Mouse (Mus musculus): ENCODE measurements around the gene Cfap73.

Cfap73 gene

DNA sequence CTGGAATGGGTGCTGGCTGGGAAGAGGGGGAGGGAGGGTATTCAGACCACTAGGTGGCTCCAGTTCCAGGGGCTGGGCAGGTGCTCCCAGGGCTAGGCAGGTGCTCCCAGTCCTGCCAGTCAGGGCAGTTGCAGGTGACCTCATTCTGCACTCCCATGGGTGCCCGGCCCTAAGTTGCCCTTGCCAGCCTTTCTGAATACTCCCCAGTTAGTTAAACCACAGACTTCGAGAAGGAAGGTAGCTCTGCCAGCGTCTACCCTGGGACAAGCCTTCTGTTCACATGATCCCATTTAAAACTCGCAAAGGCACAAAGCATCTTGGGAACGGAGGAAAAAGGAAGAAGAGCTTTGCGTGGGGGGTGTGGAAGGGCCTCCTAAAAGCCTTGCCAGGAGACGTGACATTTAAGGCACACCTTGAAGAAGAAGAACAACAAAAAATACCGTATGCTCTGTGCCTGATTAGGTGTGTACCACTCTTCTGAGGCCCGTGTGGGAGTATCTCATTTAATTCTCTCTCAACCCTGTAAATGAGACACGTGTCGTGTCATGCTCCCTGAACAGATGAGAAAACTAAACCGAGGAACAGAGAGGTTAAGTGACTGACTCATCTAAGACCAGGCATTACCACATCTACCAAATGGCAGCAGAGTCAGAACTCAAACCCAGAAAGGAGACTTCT lies 13.9 kb upstream of the Cfap73 start:
- DNase-seq (ENCODE audit: low spot score in 2 of 2), result no peak

GRCm38 (mm10) chr5:120647361-120647760 lies 13.3 kb upstream of the Cfap73 start:
- DNase-seq (ENCODE audit: low spot score in 2 of 2), result no peak

GRCm38 (mm10) chr5:120645851-120646250 lies 11.8 kb upstream of the Cfap73 start:
- DNase-seq (ENCODE audit: low spot score in 2 of 2), result no peak

- no peak for DNase-seq (ENCODE audit: low spot score in 2 of 2)
These were observed 10.2 kb upstream of the Cfap73 start for GRCm38 (mm10) chr5:120644227-120644626.

DNA sequence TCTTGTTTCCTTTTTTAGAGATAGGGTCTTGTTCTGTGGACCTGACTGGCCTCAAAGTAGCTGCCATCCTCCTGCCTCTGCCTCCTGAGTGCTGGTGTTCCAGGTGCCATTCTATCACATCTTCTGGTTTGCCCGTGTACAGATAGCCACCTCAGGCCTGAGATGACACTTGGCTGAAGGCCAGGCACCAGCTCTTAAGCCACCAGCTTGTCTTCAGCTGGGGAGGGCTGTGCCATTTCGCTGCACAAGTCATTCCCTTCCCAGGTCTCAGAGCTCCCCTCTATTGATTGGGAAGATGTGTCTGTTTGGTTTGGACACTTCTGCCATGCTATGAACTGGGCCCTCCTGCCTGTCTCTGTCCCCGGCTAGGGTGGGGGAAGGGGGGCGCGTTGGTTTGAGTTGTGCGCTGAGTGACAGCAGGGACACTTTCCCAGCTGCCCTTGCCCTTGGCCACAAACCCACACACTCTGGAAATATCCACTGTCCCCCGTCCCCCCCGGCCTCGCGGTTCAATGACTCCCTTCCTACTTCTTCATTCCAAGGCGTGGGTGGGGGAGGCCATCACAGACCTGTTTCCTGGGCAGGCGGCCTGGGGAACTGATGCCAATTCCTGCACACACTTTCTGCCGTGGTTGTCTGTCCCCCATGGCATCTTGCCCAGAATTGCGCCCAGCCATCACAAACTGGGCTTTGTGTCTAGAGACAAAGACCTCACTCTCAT lies 9.5 kb upstream of the Cfap73 start:
- no peak for DNase-seq (ENCODE audit: low spot score in 2 of 2)

GRCm38 (mm10) chr5:120640094-120640493 lies 6.1 kb upstream of the Cfap73 start:
- no peak for DNase-seq (ENCODE audit: low spot score in 2 of 2)

- DNase-seq (ENCODE audit: low spot score in 2 of 2), result no peak
These were observed 1.6 kb upstream of the Cfap73 start for GRCm38 (mm10) chr5:120635633-120636032.

DNA sequence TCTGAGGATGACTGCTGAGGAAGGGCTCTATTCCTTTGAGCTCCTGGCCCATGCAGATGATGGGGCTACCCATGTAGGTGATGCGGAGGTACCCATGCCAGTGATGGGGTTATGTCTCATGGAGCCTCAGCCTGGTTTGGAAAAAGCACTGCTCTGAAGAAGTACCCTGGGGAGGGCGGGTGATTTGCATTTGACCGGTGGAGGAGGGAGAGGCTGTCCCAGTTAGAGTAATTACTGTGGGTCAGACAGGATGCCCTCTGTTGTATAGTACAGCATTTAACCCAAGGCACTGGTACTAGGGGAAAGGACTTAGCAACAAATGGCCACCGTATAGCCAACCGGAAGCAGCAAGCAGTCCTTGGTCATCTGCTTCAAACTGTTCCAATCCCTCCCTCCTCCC lies 825 bp upstream of the Cfap73 start:
- no peak for DNase-seq (ENCODE audit: low spot score in 2 of 2)

DNA sequence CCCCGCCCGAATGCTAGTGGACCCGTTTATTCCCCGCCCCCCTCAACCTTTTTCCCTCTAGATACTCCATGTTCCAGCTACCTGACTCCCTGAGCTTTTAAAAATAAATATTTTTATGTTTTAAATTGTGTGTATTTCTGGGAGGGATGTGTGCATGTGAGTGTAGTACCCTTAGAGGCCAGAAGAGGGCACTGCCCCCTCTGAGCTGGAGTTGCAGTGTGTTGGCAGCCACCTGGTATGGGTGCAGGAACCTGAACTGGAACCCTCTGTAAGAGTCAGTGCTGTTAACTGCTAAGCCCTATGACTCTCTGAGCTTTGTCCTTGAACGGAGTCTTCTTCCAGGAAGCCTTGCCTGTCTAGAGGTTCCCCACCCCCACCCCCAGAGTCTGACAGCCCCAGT lies 2.1 kb downstream of the Cfap73 start:
- no peak for DNase-seq (ENCODE audit: low spot score in 2 of 2)

DNA sequence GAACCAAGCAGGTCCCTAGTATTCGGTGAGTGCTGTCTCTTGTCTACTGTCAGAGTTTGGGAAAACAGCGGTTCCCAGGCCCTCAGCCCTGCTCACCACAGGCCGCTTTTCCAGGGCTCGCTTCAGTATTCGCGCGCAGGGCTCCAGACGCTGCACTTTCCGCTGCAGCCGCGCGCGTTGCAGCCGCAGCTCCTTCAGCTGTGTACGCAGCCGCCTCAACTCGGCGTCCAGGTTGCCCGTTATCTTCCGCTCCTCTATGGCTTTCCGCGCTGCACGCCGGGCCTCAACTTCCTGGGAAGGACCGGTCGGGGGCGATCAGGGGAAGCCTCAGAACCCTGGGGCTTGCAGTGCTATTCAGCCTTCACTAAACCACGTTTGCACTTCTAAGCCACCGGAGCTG lies 2.9 kb downstream of the Cfap73 start:
- no peak for DNase-seq (ENCODE audit: low spot score in 2 of 2)

- DNase-seq (ENCODE audit: low spot score in 2 of 2), result no peak
These were observed 5.4 kb downstream of the Cfap73 start for GRCm38 (mm10) chr5:120628624-120629023.

DNA sequence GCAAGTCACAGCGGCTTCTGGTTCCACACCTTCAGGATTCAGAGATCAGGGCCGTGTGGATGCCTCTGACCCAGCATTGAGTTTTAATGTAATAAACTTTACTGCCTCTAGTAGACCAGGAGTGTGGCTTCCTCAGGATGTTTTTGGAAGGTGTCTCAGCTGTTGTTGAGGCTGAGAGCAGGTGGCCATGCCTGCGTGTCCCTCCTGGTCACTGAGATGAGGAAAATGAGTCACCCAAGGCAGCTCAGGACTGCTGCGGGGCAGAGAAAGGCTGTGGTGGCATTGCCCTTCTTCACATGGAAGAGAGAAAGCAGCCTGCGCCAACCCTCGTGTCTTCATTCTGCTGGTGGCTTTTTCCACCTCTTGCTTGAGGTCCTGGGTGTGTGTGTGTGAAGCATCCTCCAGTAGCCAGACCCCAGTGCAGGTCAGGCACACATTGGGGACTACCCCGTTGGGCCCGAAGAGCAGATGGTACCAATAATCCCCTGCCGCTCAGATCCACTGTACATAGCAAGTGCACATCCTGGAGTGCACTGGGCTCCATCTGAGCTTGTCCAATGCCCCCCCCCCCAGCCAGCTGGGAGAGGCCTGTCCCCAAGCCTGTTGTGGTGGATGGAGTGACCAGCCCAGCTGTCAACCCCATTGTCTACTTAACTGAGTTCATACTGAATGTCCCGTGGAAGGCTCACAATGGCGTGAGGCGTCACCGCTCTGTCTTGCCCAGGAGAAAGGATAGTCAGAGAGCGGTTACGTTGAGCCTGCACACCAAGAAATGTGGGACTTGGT lies 6.3 kb downstream of the Cfap73 start:
- DNase-seq (ENCODE audit: low spot score in 2 of 2), result no peak

DNA sequence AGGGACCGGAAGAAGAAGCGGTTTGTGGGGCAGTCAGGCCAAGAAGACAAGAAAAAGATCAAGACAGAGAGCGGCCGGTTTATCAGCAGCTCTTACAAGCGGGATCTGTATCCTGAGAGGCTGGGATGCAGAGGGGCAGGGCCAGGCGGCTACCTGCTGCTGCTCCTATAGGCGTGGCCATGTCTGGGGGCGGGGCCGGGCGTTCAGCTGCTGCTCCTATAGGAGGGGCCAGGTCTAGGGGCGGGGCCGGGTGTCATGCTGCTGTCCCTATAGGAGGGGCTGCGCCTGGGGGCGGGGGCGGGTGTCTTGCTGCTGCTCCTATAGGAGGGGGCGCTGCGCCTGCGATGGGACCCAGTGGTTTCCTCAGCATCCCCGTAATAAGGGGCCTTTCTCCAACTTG lies 7.6 kb downstream of the Cfap73 start:
- no peak for DNase-seq (ENCODE audit: low spot score in 2 of 2)

GRCm38 (mm10) chr5:120624427-120624826 lies 9.6 kb downstream of the Cfap73 start:
- no peak for DNase-seq (ENCODE audit: low spot score in 2 of 2)

- no peak for DNase-seq (ENCODE audit: low spot score in 2 of 2)
These were observed 11.7 kb downstream of the Cfap73 start for GRCm38 (mm10) chr5:120622198-120622851.

DNA sequence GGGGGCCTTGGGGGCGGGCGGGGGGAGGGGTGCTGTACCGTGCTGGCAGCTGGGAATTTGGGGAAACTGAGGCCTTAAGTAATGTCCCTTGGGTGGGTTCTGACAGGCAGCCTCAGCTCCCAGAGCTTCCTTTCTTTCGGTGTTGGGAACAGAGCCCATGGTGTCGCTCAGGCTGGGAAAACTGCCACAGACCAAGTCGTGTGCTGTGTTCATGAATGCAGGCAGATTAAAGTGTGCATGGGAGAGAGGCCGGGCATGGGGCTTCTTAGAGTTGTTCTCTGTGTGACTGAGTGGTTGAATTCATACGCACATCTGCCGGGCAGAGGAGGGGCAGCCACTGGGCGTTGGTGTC lies 12.2 kb downstream of the Cfap73 start:
- no peak for DNase-seq (ENCODE audit: low spot score in 2 of 2)

DNA sequence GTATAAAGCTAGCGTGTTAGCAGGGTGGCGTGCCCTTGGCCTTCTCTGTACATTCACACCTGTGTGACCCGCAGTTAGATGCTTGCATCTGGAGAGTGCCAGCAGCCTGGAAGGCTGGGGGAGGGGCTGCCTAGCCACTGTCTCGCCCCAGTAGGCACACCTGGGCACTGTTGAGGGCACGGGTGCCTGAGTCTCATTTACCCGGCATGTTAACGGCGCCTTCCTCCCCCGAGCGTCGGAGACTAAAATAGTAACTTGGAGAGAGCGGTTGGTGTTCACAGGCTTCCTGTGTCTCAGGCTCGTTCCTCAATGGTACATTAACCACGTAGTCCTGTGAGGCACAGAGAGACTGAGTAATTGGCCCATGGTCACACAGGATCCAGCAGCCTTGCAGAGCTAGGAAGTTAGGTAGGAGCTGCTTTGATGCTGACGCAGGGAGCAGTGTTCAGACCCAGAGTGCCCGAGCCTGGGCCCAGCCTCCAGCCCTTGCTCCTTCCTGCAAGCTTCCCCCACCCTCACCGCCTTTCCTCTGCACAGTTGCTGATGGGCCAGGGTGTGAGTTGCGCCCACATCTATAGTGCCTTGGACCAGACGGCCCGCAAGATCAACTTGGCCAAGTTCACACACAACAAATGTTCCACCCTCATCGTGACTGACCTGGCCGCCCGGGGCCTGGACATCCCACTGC lies 12.8 kb downstream of the Cfap73 start:
- no peak for DNase-seq (ENCODE audit: low spot score in 2 of 2)

DNA sequence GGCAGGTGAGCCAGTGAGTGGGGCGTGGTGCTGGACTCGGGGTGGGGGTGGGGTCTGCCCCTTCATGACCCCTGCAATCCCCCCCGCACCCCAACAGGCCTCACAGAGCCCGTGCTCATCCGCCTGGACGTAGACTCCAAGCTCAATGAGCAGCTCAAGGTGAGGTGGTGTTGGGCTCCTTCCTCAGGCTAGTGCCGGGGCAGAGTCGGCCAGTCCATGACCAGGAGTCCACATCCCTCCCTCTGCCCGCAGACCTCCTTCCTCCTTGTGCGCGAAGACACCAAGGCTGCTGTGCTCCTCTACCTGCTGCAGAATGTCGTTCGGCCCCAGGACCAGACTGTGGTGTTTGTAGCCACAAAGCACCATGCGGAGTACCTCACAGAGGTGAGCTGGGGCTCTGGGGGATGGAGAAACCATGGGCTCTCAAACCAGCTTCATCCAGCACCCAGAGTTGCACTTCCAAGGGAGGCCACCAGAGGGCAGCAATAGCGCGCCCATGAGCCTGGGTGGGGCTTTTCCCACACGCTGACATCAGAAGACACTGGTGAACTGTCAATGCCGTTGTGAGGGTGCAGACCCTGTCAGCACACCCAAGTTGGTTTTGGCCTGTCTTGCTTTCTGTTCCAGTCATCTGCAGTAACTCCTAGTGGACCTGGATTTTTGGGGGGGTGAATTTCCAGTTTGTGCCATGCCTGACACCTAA lies 13.5 kb downstream of the Cfap73 start:
- peak; percentile 65 to 72 for DNase-seq (ENCODE audit: low spot score in 2 of 2)

DNA sequence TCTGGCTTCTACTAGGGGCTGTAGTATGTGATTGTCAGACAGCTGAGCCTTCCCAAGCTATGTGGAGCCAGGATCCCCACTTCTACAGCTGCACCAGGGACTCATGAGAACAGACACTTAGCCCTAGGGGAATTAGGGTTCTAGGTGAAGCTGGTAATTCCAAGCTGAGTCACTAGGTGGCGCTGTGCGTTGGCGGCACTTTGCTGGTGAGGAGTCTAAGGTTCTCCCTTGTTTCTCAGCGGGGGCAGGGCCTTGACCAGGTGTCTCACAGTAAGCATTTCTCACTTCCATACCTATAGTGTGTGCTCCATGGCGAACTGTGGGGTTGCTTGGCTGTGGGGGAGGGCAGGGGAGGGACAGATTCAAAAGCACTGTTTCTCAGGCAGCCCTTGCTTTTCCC lies 14.8 kb downstream of the Cfap73 start:
- DNase-seq (ENCODE audit: low spot score in 2 of 2), result no peak

DNA sequence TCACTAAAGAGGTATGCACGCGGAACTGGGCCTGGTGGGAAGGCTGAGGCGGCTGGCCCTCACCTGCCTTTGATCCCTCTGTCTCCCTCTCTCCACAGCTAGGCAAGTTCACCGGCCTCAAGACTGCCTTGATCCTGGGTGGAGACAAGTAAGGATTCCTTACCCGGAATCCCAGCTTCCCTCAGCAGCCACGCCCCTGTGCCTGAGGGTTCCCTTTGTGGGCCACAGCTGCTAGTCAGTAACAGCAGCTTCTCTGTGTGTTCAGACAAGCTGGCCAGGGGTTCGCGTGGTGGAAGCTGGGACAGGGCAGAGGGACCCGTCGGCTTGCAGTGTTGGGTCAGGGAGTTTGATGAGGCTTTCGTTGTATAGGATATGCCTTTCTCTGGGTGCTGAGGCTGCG lies 15.3 kb downstream of the Cfap73 start:
- no peak for DNase-seq (ENCODE audit: low spot score in 2 of 2)

GRCm38 (mm10) chr5:120615903-120616302 lies 18.1 kb downstream of the Cfap73 start:
- no peak for DNase-seq (ENCODE audit: low spot score in 2 of 2)

Data from urinary bladder, postnatal 36 days (tissue).